Mouse (Mus musculus) CH12.LX (cell line): ENCODE measurements at regions not wholly inside any gene's neighbourhood (a gene's known extent, or its start where the extent isn't known, plus 50 kb on each side); places are given as distances from the start of the nearest gene placed in this dataset.

Source experiments
- DNase-seq: peaks from one replicate; pipeline ENCODE4 v3.0.0-alpha.2; 2013; ENCODE audit errors: extremely low read depth
- H3K27ac ChIP-seq: 2 replicates; pipeline ENCODE4 v1.5.1; 2012; ENCODE audit warnings: low read depth, mild to moderate bottlenecking, control low read depth, moderate library complexity; ENCODE audit not compliant: insufficient read depth
- H3K27me3 ChIP-seq: replicated peaks from 2 replicates; pipeline ENCODE3; 2012; ENCODE audit warnings: inconsistent platforms
- H3K36me3 ChIP-seq, 2 experiments: replicated peaks in 1 of 2; 2 replicates each; pipeline versions ENCODE3 to v1.6.1; 2012; ENCODE audit warnings: inconsistent platforms in 1 of 2, low read length in 1 of 2, mild to moderate bottlenecking in 1 of 2, mixed read lengths in 1 of 2, moderate library complexity in 1 of 2; ENCODE audit not compliant: control insufficient read depth in 1 of 2, insufficient read depth in 1 of 2
- H3K4me1 ChIP-seq, 2 experiments: 2 replicates each; pipeline ENCODE4 v1.6.1; 2012; ENCODE audit warnings: inconsistent platforms in 1 of 2, moderate library complexity in 1 of 2; ENCODE audit not compliant: insufficient read depth in 2 of 2, control insufficient read depth in 1 of 2
- H3K4me2 ChIP-seq: 2 replicates; pipeline ENCODE4 v1.6.1; 2012; ENCODE audit warnings: low read depth, mild to moderate bottlenecking, control low read depth; ENCODE audit not compliant: poor library complexity, insufficient read depth, severe bottlenecking
- H3K4me3 ChIP-seq, 3 experiments: fragments of 150-350 bp in 1 of 3; sonication (generic) in 1 of 3; replicated peaks in 1 of 3; 2 replicates each; pipeline versions ENCODE3 to v1.5.1; 2011 to 2012; ENCODE audit warnings: low read depth in 2 of 3, low read length in 2 of 3, mild to moderate bottlenecking in 2 of 3, moderate library complexity in 2 of 3, control low read depth in 1 of 3, improper control_type of control experiment in 1 of 3, inconsistent platforms in 1 of 3, mixed read lengths in 1 of 3; ENCODE audit not compliant: poor library complexity in 1 of 3
- H3K79me2 ChIP-seq: replicated peaks from 2 replicates; pipeline ENCODE4 v1.6.1; 2012; ENCODE audit warnings: mild to moderate bottlenecking, moderate library complexity; ENCODE audit not compliant: control insufficient read depth, poor library complexity, insufficient read depth, severe bottlenecking; ENCODE audit errors: extremely low read depth
- H3K9ac ChIP-seq: 2 replicates; pipeline ENCODE4 v1.6.1; 2012; ENCODE audit warnings: low read depth, mild to moderate bottlenecking, control low read depth, moderate library complexity; ENCODE audit not compliant: insufficient read depth
- H3K9me3 ChIP-seq: replicated peaks from 2 replicates; pipeline ENCODE3; 2012; ENCODE audit warnings: low read length, inconsistent platforms, mixed read lengths
- BHLHE40 ChIP-seq: IDR thresholded peaks from 2 replicates; pipeline ENCODE4 v1.6.1; 2011; ENCODE audit warnings: mild to moderate bottlenecking, low read depth, low read length, improper control_type of control experiment
- CTCF ChIP-seq, 2 experiments: IDR thresholded peaks in 1 of 2; conservative IDR thresholded peaks in 1 of 2; 2 replicates each; pipeline ENCODE4 v1.5.1; 2011 to 2012; ENCODE audit warnings: low read depth in 2 of 2, low read length in 2 of 2, improper control_type of control experiment in 1 of 2, inconsistent platforms in 1 of 2, mild to moderate bottlenecking in 1 of 2, moderate library complexity in 1 of 2
- GABPA ChIP-seq: IDR thresholded peaks from 2 replicates; pipeline ENCODE4 v1.6.1; 2012; ENCODE audit warnings: low read depth, low read length, improper control_type of control experiment, inconsistent platforms; ENCODE audit not compliant: insufficient replicate concordance
- IRF4 ChIP-seq: IDR thresholded peaks from 2 replicates; pipeline ENCODE4 v1.6.1; 2014; ENCODE audit warnings: low read depth, mild to moderate bottlenecking, inconsistent platforms, low read length, improper control_type of control experiment
- MAFK ChIP-seq: IDR thresholded peaks from 2 replicates; pipeline ENCODE4 v1.6.1; 2011; ENCODE audit warnings: low read length, improper control_type of control experiment; ENCODE audit not compliant: insufficient replicate concordance
- MEF2A ChIP-seq: IDR thresholded peaks from 2 replicates; pipeline ENCODE4 v1.6.1; 2014; ENCODE audit warnings: low read depth, mild to moderate bottlenecking, inconsistent platforms, low read length, improper control_type of control experiment, borderline replicate concordance
- MYC ChIP-seq: IDR thresholded peaks from 2 replicates; pipeline ENCODE4 v1.6.1; 2011; ENCODE audit warnings: low read depth, mild to moderate bottlenecking, improper control_type of control experiment, low read length
- NRF1 ChIP-seq: IDR thresholded peaks from 2 replicates; pipeline ENCODE4 v1.6.1; 2014; ENCODE audit warnings: low read depth, mild to moderate bottlenecking, inconsistent platforms, low read length, improper control_type of control experiment, moderate library complexity
- PAX5 ChIP-seq: IDR thresholded peaks from 2 replicates; pipeline ENCODE4 v1.6.1; 2012; ENCODE audit warnings: low read length, inconsistent platforms, mixed read lengths
- RAD21 ChIP-seq: IDR thresholded peaks from 2 replicates; pipeline ENCODE4 v1.6.1; 2011; ENCODE audit warnings: low read depth, mild to moderate bottlenecking, low read length, improper control_type of control experiment, moderate library complexity
- SMC3 ChIP-seq: IDR thresholded peaks from 2 replicates; pipeline ENCODE4 v1.6.1; 2011; ENCODE audit warnings: low read depth, low read length, improper control_type of control experiment
- TCF12 ChIP-seq: IDR thresholded peaks from 2 replicates; pipeline ENCODE4 v1.6.1; 2014; ENCODE audit warnings: low read depth, mild to moderate bottlenecking, inconsistent platforms, low read length, improper control_type of control experiment
- ZNF384 ChIP-seq: IDR thresholded peaks from 2 replicates; pipeline ENCODE4 v1.6.1; 2012; ENCODE audit warnings: low read depth, low read length, improper control_type of control experiment, inconsistent platforms
- dilution Hi-C: fragments of 300-500 bp; cut with MboI; formaldehyde crosslinking; loops from 2 replicates; pipeline ENCODE4 v1.14.3; 2020; ENCODE audit warnings: low sequenced_read_pairs; ENCODE audit not compliant: extremely low pct_unique_long_range_greater_than_20kb, extremely low pct_ligation_motif_present
- in situ Hi-C: fragments of 300-500 bp; cut with MboI; formaldehyde crosslinking; loops from 3 replicates; pipeline ENCODE4 v1.14.3; 2019; ENCODE audit warnings: low sequenced_read_pairs, low pct_ligation_motif_present, low pct_unique_long_range_greater_than_20kb, mixed read lengths

DNA sequence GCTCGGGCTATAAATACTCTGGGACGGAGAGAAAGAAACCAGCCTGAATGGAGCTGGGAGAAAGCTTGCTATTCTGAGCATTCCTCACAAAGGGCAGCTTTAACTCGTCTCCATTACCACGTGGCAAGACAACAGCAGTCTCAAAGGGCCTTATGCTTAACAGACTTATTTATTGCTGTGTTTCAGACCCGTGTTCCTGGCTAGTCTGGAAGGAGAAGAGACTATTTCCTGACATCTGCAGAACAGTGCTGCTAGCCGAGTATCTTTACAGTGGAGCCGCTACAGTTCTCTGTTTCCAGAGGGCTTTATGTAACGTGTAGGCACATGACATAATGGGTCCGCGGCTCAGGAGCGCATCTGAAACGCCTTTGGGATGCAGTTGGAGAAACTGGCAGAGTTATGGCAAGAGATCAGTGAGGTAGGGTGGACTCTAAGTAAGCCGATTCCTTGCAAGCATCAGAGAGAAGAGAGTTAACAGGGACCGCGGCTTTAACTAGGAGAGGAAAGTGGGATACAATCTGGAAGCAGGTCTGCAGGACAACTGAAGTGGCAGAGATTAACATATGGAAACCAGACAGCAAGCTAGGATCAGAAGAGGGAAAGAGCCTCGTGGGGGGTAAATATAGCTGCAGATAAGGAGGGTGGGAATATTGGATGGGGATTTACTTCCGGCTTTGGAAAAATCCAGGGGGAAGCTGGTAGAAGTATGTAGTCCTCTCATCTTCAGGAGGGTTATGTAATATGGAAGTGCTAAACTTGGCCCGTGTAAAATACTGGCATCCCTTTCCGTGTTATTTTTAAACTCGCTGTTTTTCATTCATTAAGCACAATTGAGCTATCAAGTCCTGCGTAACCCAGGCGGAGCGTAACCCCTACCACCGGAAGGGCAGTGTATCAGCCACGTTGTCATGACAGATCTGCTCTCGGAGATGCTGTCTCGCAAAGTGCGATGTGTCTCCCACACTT, 229.3 kb upstream of the Prickle1 start:
- Histone ChIP-seq H3K9ac (no peak overlapping the region), H3K4me2 (no peak overlapping the region), H3K79me2 (no peaks in the 10 kb centered on the region), H3K4me3 (no peak overlapping the region), H3K27me3 (no peaks in the 10 kb centered on the region), H3K9me3 (peaks cover 23% of the 10 kb centered on the region), H3K27ac (no peak overlapping the region), H3K36me3 (no peaks in the 10 kb centered on the region), H3K4me1 (no peaks in the 10 kb centered on the region)
- dilution Hi-C loops (no loop called here), in situ Hi-C loops (no loop called here)
- TF ChIP-seq BHLHE40 (no peak), MYC (no peak), MEF2A (no peak), ZNF384 (no peak), GABPA (no peak), PAX5 (no peak), NRF1 (no peak), TCF12 (no peak), SMC3 (no peak), CTCF (conservative IDR thresholded peaks at IDR 0.05 in 1 of 2, IDR thresholded peaks at IDR 0.05 in 1 of 2; ENCODE audit: low read depth in 2 of 2, low read length in 2 of 2) (no peak), IRF4 (no peak)
- no peak for DNase-seq

DNA sequence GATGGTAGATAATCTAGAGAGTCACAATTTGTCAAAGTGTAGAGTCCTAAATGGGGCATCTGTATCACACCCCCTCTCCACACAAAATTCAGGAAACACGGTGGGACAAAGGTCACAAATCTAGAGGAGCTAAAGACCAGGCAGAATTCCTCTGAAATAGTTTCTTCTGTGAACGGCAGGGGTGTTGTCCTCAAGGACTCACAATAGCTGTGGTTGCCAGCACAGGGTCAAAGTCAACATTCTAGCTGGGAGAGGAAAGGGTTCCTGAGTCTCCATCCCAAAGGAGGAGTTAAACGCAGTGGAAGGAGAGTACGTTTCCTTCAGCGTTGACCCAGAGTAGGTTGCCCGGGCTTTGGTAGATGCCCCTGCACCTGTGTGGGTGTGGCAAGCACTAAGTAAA, 225.5 kb upstream of the Prickle1 start:
- Histone ChIP-seq H3K9ac (no peak overlapping the region), H3K4me2 (no peak overlapping the region)
- in situ Hi-C loops, result no loop called here
- TF ChIP-seq ZNF384 (no peak), SMC3 (no peak), CTCF (conservative IDR thresholded peaks at IDR 0.05 in 1 of 2, IDR thresholded peaks at IDR 0.05 in 1 of 2; ENCODE audit: low read depth in 2 of 2, low read length in 2 of 2) (no peak), MYC (no peak), RAD21 (no peak)
- TF ChIP-seq, all 38 proteins: peak for 0
- Histone ChIP-seq H3K36me3 (no peaks in the 10 kb centered on the region), H3K27me3 (no peaks in the 10 kb centered on the region), H3K4me3 (no peak overlapping the region), H3K27ac (no peak overlapping the region), H3K79me2 (no peaks in the 10 kb centered on the region), H3K9me3 (peaks cover 21% of the 10 kb centered on the region), H3K4me1 (no peaks in the 10 kb centered on the region)
- no peak for DNase-seq
- dilution Hi-C loops, result no loop called here

DNA sequence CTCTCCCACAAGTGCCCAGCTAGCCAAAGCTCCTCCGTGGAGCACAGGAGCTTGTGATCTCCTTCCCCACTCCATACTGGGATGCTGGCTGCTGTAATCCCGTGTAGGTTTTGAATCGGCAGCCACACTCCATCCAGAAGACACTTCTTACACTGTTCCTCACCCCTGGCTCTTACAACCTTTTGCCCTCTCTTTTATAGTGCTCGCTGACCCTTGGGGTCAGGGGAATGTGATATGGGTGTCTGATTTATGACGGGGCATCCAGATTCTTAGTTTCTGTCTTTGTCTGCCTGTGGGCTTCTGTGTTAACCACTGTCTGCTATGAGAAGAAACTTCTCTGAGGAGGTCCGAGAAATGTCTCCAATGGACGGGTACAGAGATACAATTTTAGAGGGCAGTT, 216.3 kb upstream of the Prickle1 start:
- Histone ChIP-seq H3K27ac (no peak overlapping the region), H3K4me1 (no peaks in the 10 kb centered on the region), H3K9ac (no peak overlapping the region), H3K27me3 (no peaks in the 10 kb centered on the region), H3K4me3 (no peak overlapping the region), H3K9me3 (peaks cover 14% of the 10 kb centered on the region), H3K4me2 (no peak overlapping the region), H3K36me3 (no peaks in the 10 kb centered on the region)
- in situ Hi-C loops, result no loop called here
- DNase-seq, result no peak
- dilution Hi-C loops, result no loop called here
- no peak for TF ChIP-seq MAFK
- no peak for TF ChIP-seq NRF1
- no peak for TF ChIP-seq MEF2A
- TF ChIP-seq, all 38 proteins: peak for 0
- H3K79me2 ChIP-seq, result no peaks in the 10 kb centered on the region
